Mouse (Mus musculus): ENCODE measurements around the gene Brf1. TPM values are rescaled to one million over a fixed set of nuclear protein-coding genes. Genes with fewer than 3 reads are reported as not detected.

The Brf1 gene
- polyA plus RNA-seq, 1 experiment from 2014 or later: 70.1 TPM

Small RNAs within 50 kb of the gene (microRNA-seq; reads per million reads assigned to microRNA genes)
- gene Mir6941: not detected

Other genes starting within 250 kb of the Brf1 start
- 5.1 and 5.8 TPM in 2 replicates for gene Pld4, start 240.0 kb downstream of the Brf1 start, polyA plus RNA-seq (2016; fragmentation: Nextera tagmentation; extraction: Ambion mirVana)
- 0.93 and 1.2 TPM in 2 replicates for gene Ahnak2, start 198.0 kb downstream of the Brf1 start, polyA plus RNA-seq (2016; fragmentation: Nextera tagmentation; extraction: Ambion mirVana)
- gene Clba1, start 191.8 kb downstream of the Brf1 start, polyA plus RNA-seq (2016; fragmentation: Nextera tagmentation; extraction: Ambion mirVana): 16.5 and 18.6 TPM in 2 replicates
- gene Cdca4, start 171.3 kb downstream of the Brf1 start, polyA plus RNA-seq (2016; fragmentation: Nextera tagmentation; extraction: Ambion mirVana): 103 and 109 TPM in 2 replicates
- not detected in 2 replicates for gene Gpr132, start 132.5 kb downstream of the Brf1 start, polyA plus RNA-seq (2016; fragmentation: Nextera tagmentation; extraction: Ambion mirVana)
- 9.7 and 10.5 TPM in 2 replicates for gene Jag2, start 70.9 kb downstream of the Brf1 start, polyA plus RNA-seq (2016; fragmentation: Nextera tagmentation; extraction: Ambion mirVana)
- 56.2 and 57.5 TPM in 2 replicates for gene Nudt14, start 58.6 kb downstream of the Brf1 start, polyA plus RNA-seq (2016; fragmentation: Nextera tagmentation; extraction: Ambion mirVana)
- gene Btbd6, start 24.2 kb downstream of the Brf1 start, polyA plus RNA-seq (2016; fragmentation: Nextera tagmentation; extraction: Ambion mirVana): 32.0 and 33.8 TPM in 2 replicates
- 30.5 and 30.8 TPM in 2 replicates for gene Pacs2, start 13.8 kb upstream of the Brf1 start, polyA plus RNA-seq (2016; fragmentation: Nextera tagmentation; extraction: Ambion mirVana)
- gene Tex22, start 73.8 kb upstream of the Brf1 start, polyA plus RNA-seq (2016; fragmentation: Nextera tagmentation; extraction: Ambion mirVana): 0.24 TPM in 1 of 2 replicates, not detected in the other
- gene Mta1, start 97.6 kb upstream of the Brf1 start, polyA plus RNA-seq (2016; fragmentation: Nextera tagmentation; extraction: Ambion mirVana): 15.8 and 19.6 TPM in 2 replicates
- gene Crip2, start 139.5 kb upstream of the Brf1 start, polyA plus RNA-seq (2016; fragmentation: Nextera tagmentation; extraction: Ambion mirVana): 267 TPM in 2 replicates
- 59.9 and 65.8 TPM in 2 replicates for gene Crip1, start 145.6 kb upstream of the Brf1 start, polyA plus RNA-seq (2016; fragmentation: Nextera tagmentation; extraction: Ambion mirVana)
- 32.3 and 32.9 TPM in 2 replicates for gene Tedc1, start 155.7 kb upstream of the Brf1 start, polyA plus RNA-seq (2016; fragmentation: Nextera tagmentation; extraction: Ambion mirVana)
- gene Tmem121, start 185.2 kb upstream of the Brf1 start, polyA plus RNA-seq (2016; fragmentation: Nextera tagmentation; extraction: Ambion mirVana): 23.5 and 28.0 TPM in 2 replicates